Mouse (Mus musculus) megakaryocyte, embryonic 14.5 days (primary cell): Measurements from ENCODE around the gene Rbfox2.

Experiments used
- FLI1 ChIP-seq: IDR thresholded peaks from 2 replicates; pipeline ENCODE4 v1.6.1; 2012; ENCODE audit warnings: low read length, inconsistent platforms, mixed read lengths
- GATA1 ChIP-seq: IDR thresholded peaks from 3 replicates; pipeline ENCODE4 v1.6.1; 2012; ENCODE audit warnings: mixed read lengths, low read length, inconsistent platforms, borderline replicate concordance

GRCm38 (mm10) chr15:77348146-77348545 lies 41.3 kb upstream of the Rbfox2 start:
- no peak for TF ChIP-seq GATA1
- no peak for TF ChIP-seq FLI1
